Mouse (Mus musculus): ENCODE data around the gene Gm49333. TPM values are rescaled to one million over a fixed set of nuclear protein-coding genes. Genes with fewer than 3 reads are reported as not detected.

Gm49333 gene
- polyA plus RNA-seq, 1 experiment: 0.16 TPM

GRCm38 (mm10) chr16:20675213-20675612 lies 63.8 kb downstream of the Gm49333 start:
- no peak for DNase-seq (ENCODE audit: low read depth, low spot score)
- 93% methylated on average over 6 of the region's 6 CpGs for WGBS

- WGBS: 37% methylated on average over 4 of the region's 4 CpGs
- no peak for DNase-seq (ENCODE audit: low read depth, low spot score)
Observed at GRCm38 (mm10) chr16:20676702-20677101, 65.3 kb downstream of the Gm49333 start.

GRCm38 (mm10) chr16:20677380-20677779 lies 66.0 kb downstream of the Gm49333 start:
- WGBS: 36% methylated on average over 5 of the region's 5 CpGs
- no peak for DNase-seq (ENCODE audit: low read depth, low spot score)

DNA sequence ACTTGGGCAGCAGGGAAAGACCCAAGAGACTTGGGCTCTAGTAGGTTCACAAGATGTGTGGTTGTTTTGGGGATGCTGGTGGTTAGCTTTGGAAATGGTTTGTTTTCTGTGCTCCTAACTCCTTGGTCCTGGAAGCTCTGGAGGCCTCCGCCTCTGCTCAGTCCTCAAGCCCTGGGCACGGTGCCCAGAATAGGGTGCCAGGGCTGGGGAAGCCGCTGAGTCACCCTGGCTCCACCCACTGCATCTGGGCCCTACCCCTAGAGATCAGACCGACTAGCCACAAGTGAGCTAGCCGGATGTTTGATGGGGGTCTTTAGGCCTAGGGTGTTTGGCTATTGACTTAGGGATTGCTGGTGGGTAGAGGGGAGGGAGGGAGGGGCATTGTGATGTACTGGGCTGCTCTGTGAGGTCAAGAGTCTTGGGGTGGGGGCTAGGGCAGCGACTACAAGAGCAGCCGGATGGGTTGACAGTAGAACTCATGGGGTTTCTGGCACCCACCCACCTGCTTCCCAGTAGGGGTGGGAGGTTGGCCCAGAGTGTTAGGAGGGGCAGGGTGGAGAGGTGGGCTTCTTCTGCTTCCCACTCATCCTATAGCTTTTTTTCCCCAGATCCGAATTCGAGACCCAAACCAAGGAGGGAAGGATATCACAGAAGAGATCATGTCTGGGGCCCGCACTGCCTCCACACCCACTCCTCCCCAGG lies 66.7 kb downstream of the Gm49333 start:
- DNase-seq (ENCODE audit: low read depth, low spot score): peak; percentile 91
- WGBS: 47% methylated on average over 10 of the region's 10 CpGs

DNA sequence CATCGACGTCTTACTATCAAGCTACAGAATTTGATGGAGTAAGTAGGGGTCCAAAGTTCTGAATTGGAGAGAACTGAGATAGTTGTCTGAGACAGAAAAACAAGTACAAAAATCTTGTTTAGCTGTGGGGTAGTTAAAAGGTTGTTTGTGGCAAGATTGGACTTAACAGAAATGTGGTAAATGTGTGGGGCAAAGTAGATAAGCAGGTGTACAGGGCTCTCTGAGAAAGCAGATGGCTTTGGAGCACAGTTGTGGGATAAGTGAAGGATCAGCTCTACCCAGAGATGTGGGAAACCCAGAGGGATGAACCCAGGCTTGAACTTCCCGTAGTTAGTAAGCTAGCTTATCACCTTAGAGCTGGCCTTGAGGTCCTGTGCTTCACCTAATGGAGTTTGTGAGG lies 79.4 kb downstream of the Gm49333 start:
- DNase-seq (ENCODE audit: low read depth, low spot score): no peak
- WGBS: 84% methylated on average over 3 of the region's 3 CpGs

DNA sequence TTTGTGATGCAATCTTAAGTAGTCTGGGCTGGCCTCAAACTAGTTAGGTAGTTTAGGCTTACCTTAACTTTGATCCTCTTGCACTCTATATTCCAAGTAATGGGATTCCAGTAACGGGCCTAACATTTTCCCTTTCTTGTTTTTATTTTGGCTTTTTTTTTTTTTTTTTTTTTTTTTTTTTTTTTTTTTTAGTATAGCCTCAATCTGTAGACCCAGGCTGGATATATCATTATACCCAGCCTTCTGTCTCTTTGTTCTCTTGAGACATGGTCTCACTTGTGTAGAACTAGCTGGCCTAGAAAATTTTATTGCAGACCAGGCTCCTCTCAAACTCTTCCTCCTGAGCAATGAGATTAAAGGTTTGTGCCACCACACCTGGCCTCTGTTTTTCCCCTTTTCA lies 80.2 kb downstream of the Gm49333 start:
- 80% methylated on average over 1 of the region's 1 CpGs for WGBS
- no peak for DNase-seq (ENCODE audit: low read depth, low spot score)

DNA sequence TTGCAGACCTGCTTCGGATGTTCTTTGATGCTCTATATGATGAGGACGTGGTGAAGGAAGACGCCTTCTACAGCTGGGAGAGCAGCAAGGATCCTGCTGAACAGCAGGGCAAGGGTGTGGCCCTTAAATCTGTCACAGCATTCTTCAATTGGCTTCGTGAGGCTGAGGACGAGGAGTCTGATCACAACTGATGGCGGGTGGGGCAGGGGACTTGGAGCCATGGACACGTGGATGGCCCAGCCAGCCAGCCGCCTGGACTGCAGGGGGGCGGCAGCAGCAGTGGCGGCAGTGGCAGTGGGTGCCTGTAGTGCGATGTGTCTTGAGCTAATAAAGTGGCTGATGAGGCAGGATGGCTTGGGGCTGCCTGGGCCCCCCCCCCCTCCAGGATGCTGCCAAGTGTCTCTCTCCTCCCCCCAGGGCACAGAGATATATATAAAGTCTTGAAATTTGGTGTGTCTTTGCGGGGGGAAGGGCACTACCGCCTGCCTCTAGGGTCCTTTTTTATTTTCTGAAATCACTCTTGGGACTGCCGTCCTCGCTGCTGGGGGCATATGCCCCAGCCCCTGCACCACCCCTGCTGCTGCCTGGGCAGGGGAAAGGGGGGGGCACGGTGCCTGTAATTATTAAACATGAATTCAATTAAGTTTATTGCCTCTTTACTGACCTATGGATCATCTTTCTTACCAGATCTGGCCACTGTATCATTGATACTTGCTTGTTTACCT lies 81.0 kb downstream of the Gm49333 start:
- WGBS: 63% methylated on average over 16 of the region's 16 CpGs

DNA sequence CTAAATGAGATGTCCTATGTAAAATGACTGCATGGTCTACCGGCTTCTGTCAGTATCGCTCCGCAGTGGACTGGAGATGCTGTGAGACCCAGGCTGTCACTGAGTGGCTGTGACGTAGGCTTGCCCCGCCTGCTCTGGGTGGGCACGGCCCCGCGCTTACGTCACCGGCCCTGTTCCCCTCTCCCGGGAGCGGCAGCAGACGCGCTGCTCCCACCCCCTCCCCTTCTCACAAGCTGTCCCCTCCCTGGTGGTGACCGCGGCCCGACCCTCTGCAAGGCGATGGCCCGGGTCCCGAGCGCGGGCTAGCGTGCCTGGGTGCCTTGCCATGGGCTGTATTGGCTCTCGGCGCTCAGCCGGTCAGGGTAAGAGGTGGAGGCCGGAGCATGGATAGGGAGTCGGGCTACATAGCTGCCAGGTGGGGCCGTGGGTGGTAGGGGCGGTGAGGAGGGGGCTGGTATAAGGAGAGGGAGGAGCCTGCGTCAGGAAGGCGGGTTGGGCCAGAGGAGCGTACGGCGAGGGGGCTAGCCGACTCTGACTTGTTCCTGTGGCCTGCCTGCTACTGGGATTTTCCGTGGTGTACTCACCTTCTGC lies 81.8 kb downstream of the Gm49333 start, which contains the start of gene Fam131a:
Gene Fam131a (plus strand): TSS at position 131 of the 591 bp plus-strand sequence.
- WGBS: 1% methylated on average over 37 of the region's 37 CpGs

More for the DNA sequence above, 81.0 kb downstream of the Gm49333 start:
- no peak for DNase-seq (ENCODE audit: low read depth, low spot score)

GRCm38 (mm10) chr16:20694781-20695180 lies 83.4 kb downstream of the Gm49333 start:
- DNase-seq (ENCODE audit: low read depth, low spot score): no peak
- 58% methylated on average over 8 of the region's 8 CpGs for WGBS

More for the DNA sequence above, 81.8 kb downstream of the Gm49333 start, which contains the start of gene Fam131a:
- DNase-seq (ENCODE audit: low read depth, low spot score): no peak

Other genes starting within 250 kb of the Gm49333 start
- 15.0 and 22.3 TPM in 2 replicates for gene Abcc5, start 185.2 kb upstream of the Gm49333 start, polyA plus RNA-seq (2012; rRNA removed)
- 28.8 and 30.9 TPM in 2 replicates for gene Eif2b5, start 112.8 kb upstream of the Gm49333 start, polyA plus RNA-seq (2012; rRNA removed)
- 18.4 and 32.2 TPM in 2 replicates for gene Dvl3, start 94.6 kb upstream of the Gm49333 start, polyA plus RNA-seq (2012; rRNA removed)
- 553 and 587 TPM in 2 replicates for gene Ap2m1, start 76.1 kb upstream of the Gm49333 start, polyA plus RNA-seq (2012; rRNA removed)
- 35.9 and 46.4 TPM in 2 replicates for gene Abcf3, start 63.0 kb upstream of the Gm49333 start, polyA plus RNA-seq (2012; rRNA removed)
- gene Vwa5b2, start 22.1 kb upstream of the Gm49333 start, polyA plus RNA-seq (2012; rRNA removed): 2.2 and 4.6 TPM in 2 replicates
- gene Eef1akmt4, start within 50 bp of the Gm49333 start, polyA plus RNA-seq (2012; rRNA removed): 16.9 and 18.6 TPM in 2 replicates
- gene Alg3, start 125 bp downstream of the Gm49333 start, polyA plus RNA-seq (2012; rRNA removed): 21.1 and 24.1 TPM in 2 replicates
- 2.0 and 3.3 TPM in 2 replicates for gene Camk2n2, start 9.7 kb downstream of the Gm49333 start, polyA plus RNA-seq (2012; rRNA removed)
- 0.43 and 0.49 TPM in 2 replicates for gene Ece2, start 18.2 kb downstream of the Gm49333 start, polyA plus RNA-seq (2012; rRNA removed)
- 96.4 and 100 TPM in 2 replicates for gene Psmd2, start 40.0 kb downstream of the Gm49333 start, polyA plus RNA-seq (2012; rRNA removed)
- 150 and 288 TPM in 2 replicates for gene Eif4g1, start 56.7 kb downstream of the Gm49333 start, polyA plus RNA-seq (2012; rRNA removed)
- gene Fam131a, start 81.6 kb downstream of the Gm49333 start, polyA plus RNA-seq (2012; rRNA removed): 3.4 and 3.8 TPM in 2 replicates
- 27.7 and 28.1 TPM in 2 replicates for gene Polr2h, start 106.1 kb downstream of the Gm49333 start, polyA plus RNA-seq (2012; rRNA removed)
- gene Clcn2, start 106.1 kb downstream of the Gm49333 start, polyA plus RNA-seq (2012; rRNA removed): 87.7 and 159 TPM in 2 replicates
- gene Chrd, start 121.5 kb downstream of the Gm49333 start, polyA plus RNA-seq (2012; rRNA removed): 2.4 and 3.6 TPM in 2 replicates
- 10.2 and 11.9 TPM in 2 replicates for gene Thpo, start 122.9 kb downstream of the Gm49333 start, polyA plus RNA-seq (2012; rRNA removed)

All from large intestine, adult 2 months (tissue).